Mouse (Mus musculus) kidney, adult 2 months (tissue): Measurements from ENCODE around the gene Eaf2. TPM values are rescaled to one million over a fixed set of nuclear protein-coding genes. Genes with fewer than 3 reads are reported as not detected.
A peak's percentile ranks its signal among the peaks of the same experiment; 100 is the strongest.

Experiments used
- DNase-seq: peaks from one replicate; pipeline ENCODE4 v3.0.0; 2021
- H3K27ac ChIP-seq: fragments of 200-500 bp; 2 replicates; pipeline ENCODE4 v1.5.1; 2012; ENCODE audit warnings: low read depth, low read length, control low read depth, inconsistent platforms; ENCODE audit not compliant: insufficient read depth
- H3K27me3 ChIP-seq: fragments of 200-500 bp; replicated peaks from 2 replicates; pipeline ENCODE4 v1.6.1; 2012; ENCODE audit warnings: mild to moderate bottlenecking, moderate library complexity, low read length, inconsistent platforms; ENCODE audit not compliant: control insufficient read depth, insufficient read depth
- H3K36me3 ChIP-seq: fragments of 200-500 bp; 2 replicates; pipeline ENCODE4 v1.6.1; 2012; ENCODE audit warnings: mild to moderate bottlenecking, moderate library complexity, low read length, inconsistent platforms; ENCODE audit not compliant: control insufficient read depth, insufficient read depth
- H3K4me1 ChIP-seq: fragments of 200-500 bp; 2 replicates; pipeline ENCODE4 v1.6.1; 2011; ENCODE audit warnings: low read length; ENCODE audit not compliant: control insufficient read depth, insufficient read depth
- H3K4me3 ChIP-seq: fragments of 200-500 bp; 2 replicates; pipeline ENCODE4 v1.5.1; 2011; ENCODE audit warnings: mild to moderate bottlenecking, low read depth, low read length, control low read depth; ENCODE audit not compliant: insufficient read depth
- CTCF ChIP-seq: fragments of 200-500 bp; conservative IDR thresholded peaks from 2 replicates; pipeline ENCODE4 v1.5.1; 2011; ENCODE audit warnings: low read depth, mild to moderate bottlenecking, control low read depth, low read length, moderate library complexity, mixed read lengths; ENCODE audit not compliant: insufficient read depth, insufficient read length
- POLR2A ChIP-seq: fragments of 200-500 bp; IDR thresholded peaks from one replicate; pipeline ENCODE4 v1.6.1; 2011; ENCODE audit warnings: low read depth, low read length, control low read depth
- WGBS: fragments of 180-500 bp; shearing (Covaris S2); methylation state at CpG from one replicate; pipeline ENCODE4 v1.1.7; 2018; 5-methylcytosine and 5-hydroxymethylcytosine counted together
- polyA plus RNA-seq: library from polyadenylated mRNA; depleted of rRNA; stranded (reverse); fragments of >200 nt; gene quantifications from 2 replicates; pipeline ENCODE4 v1.2.3, GENCODE M21; 2012

The Eaf2 gene
- polyA plus RNA-seq, 1 experiment = 10.4 TPM

DNA sequence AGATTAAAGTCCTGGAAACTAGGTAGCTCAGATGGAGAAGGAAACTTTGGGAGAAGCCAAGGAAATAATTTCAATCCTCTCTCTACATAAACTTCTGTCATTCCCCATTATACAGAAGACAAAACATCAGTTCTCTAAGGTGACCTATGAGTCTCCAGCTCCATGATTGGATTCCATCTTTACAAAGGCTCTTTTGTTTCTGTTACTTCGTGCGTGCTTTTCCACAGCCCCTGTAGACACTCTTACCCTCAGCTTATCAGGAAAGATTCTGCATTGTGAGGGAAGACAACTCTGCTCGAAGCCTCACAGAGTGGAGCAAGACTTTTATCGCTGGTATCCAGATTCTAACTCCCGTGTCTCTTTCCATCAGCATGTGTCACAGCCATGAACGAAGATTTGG is 54.8 kb downstream of the Eaf2 start:
- Histone ChIP-seq H3K36me3 (no peaks in the 10 kb centered on the region), H3K27ac (no peak overlapping the region), H3K27me3 (no peaks in the 10 kb centered on the region), H3K4me3 (no peak overlapping the region), H3K4me1 (no peaks in the 10 kb centered on the region)
- WGBS = 89% methylated on average over 6 of the region's 6 CpGs
- TF ChIP-seq POLR2A (no peak), CTCF (no peak)
- DNase-seq = no peak

GRCm38 (mm10) chr16:36817321-36817926 is 57.4 kb downstream of the Eaf2 start:
- no peaks in the 10 kb centered on the region for H3K4me1 ChIP-seq
- no peak overlapping the region for H3K27ac ChIP-seq
- DNase-seq = peak; percentile 92
- no peaks in the 10 kb centered on the region for H3K27me3 ChIP-seq
- no peak overlapping the region for H3K4me3 ChIP-seq
- WGBS = 16% methylated on average over 7 of the region's 7 CpGs
- no peaks in the 10 kb centered on the region for H3K36me3 ChIP-seq
- TF ChIP-seq POLR2A (no peak), CTCF (peak; percentile 56)

DNA sequence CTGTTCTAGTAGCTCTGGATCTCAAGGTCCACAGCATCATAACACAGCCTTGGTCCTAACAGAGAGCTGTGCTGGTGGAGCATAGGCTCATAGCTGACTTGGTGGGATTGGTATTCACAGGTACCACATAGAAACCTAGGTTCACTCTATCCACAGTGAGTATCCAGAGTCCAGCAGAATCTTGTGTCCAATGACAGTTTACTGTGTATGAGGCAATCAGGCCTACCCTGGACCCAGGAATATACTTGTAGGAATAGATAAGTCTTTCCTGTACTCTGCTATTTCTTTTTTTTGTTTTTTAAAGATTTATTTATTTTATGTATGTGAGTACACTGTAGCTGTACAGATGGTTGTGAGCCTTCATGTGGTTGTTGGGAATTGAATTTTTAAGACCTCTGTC is 57.9 kb downstream of the Eaf2 start:
- TF ChIP-seq CTCF (no peak), POLR2A (no peak)
- no peak overlapping the region for H3K27ac ChIP-seq
- H3K4me1 ChIP-seq = no peaks in the 10 kb centered on the region
- H3K36me3 ChIP-seq = no peaks in the 10 kb centered on the region
- H3K27me3 ChIP-seq = no peaks in the 10 kb centered on the region
- H3K4me3 ChIP-seq = no peak overlapping the region
- DNase-seq = no peak

GRCm38 (mm10) chr16:36813680-36814079 is 61.1 kb downstream of the Eaf2 start:
- WGBS = 77% methylated on average over 3 of the region's 3 CpGs

GRCm38 (mm10) chr16:36808616-36809015 is 66.2 kb downstream of the Eaf2 start:
- 39% methylated on average over 3 of the region's 3 CpGs for WGBS
- no peaks in the 10 kb centered on the region for H3K36me3 ChIP-seq
- H3K4me3 ChIP-seq = no peak overlapping the region
- peak overlapping the region; percentile 78 for H3K27ac ChIP-seq
- TF ChIP-seq POLR2A (no peak), CTCF (no peak)
- no peaks in the 10 kb centered on the region for H3K4me1 ChIP-seq
- H3K27me3 ChIP-seq = no peaks in the 10 kb centered on the region
- peak; percentile 81 for DNase-seq

More at GRCm38 (mm10) chr16:36813680-36814079, 61.1 kb downstream of the Eaf2 start:
- TF ChIP-seq POLR2A (no peak), CTCF (no peak)
- H3K27ac ChIP-seq = no peak overlapping the region
- no peaks in the 10 kb centered on the region for H3K4me1 ChIP-seq
- no peaks in the 10 kb centered on the region for H3K27me3 ChIP-seq
- DNase-seq = no peak
- no peaks in the 10 kb centered on the region for H3K36me3 ChIP-seq
- H3K4me3 ChIP-seq = no peak overlapping the region

- H3K27ac ChIP-seq = no peak overlapping the region
- H3K4me3 ChIP-seq = no peak overlapping the region
- no peaks in the 10 kb centered on the region for H3K27me3 ChIP-seq
- no peaks in the 10 kb centered on the region for H3K36me3 ChIP-seq
- no peak for TF ChIP-seq POLR2A
- 0 out of 2 replicates have a peak, but pooled peaks have one; percentile 10 for TF ChIP-seq CTCF
- DNase-seq = no peak
- no peaks in the 10 kb centered on the region for H3K4me1 ChIP-seq
- 86% methylated on average over 3 of the region's 3 CpGs for WGBS
Measured at GRCm38 (mm10) chr16:36802361-36802760, 72.4 kb downstream of the Eaf2 start.

- 77% methylated on average over 2 of the region's 2 CpGs for WGBS
- no peaks in the 10 kb centered on the region for H3K36me3 ChIP-seq
- no peak overlapping the region for H3K4me3 ChIP-seq
- no peaks in the 10 kb centered on the region for H3K27me3 ChIP-seq
- DNase-seq = no peak
- TF ChIP-seq POLR2A = no peak
- no peak for TF ChIP-seq CTCF
- H3K27ac ChIP-seq = no peak overlapping the region
- H3K4me1 ChIP-seq = no peaks in the 10 kb centered on the region
Measured at GRCm38 (mm10) chr16:36798334-36798733, 76.5 kb downstream of the Eaf2 start.

DNA sequence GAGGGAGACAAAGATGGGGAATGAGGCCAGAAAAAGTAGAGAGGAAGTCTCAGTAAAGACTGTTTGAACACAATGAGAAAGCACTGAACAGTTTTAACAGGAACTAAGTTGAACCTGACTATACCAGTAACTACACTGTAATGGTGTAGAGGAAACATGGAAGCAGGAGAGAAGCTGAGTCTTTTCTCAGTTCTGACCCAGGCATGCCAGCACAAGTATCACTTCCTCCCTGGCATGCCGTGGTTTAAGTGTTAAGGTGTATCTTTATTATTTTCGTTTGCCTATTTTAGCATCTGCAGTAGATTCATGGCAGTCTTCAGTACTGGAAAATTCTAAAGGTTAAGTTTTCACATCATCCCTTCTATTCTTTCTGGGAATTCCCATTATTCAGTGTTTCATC is 79.8 kb downstream of the Eaf2 start:
- Histone ChIP-seq H3K27me3 (no peaks in the 10 kb centered on the region), H3K36me3 (no peaks in the 10 kb centered on the region), H3K27ac (no peak overlapping the region), H3K4me1 (no peaks in the 10 kb centered on the region), H3K4me3 (no peak overlapping the region)
- TF ChIP-seq POLR2A (no peak), CTCF (no peak)
- 84% methylated on average over 2 of the region's 2 CpGs for WGBS
- no peak for DNase-seq
